Mouse (Mus musculus): Measurements from ENCODE around the gene 9130230L23Rik.

9130230L23Rik gene

GRCm38 (mm10) chr5:66004134-66004925, at the start of gene 9130230L23Rik:
TSS of gene 9130230L23Rik (minus strand) at chr5:66004285.
- no peak for DNase-seq

- DNase-seq, result no peak
These were observed 48.9 kb upstream of the 9130230L23Rik start for GRCm38 (mm10) chr5:66052777-66053548.

GRCm38 (mm10) chr5:66050841-66051240, 46.8 kb upstream of the 9130230L23Rik start:
- DNase-seq, result no peak

- no peak for DNase-seq
These were observed 42.3 kb upstream of the 9130230L23Rik start for GRCm38 (mm10) chr5:66046356-66046755.

GRCm38 (mm10) chr5:66043897-66044296, 39.8 kb upstream of the 9130230L23Rik start:
- DNase-seq, result no peak

- no peak for DNase-seq
These were observed 38.7 kb upstream of the 9130230L23Rik start for GRCm38 (mm10) chr5:66042651-66043340.

- no peak for DNase-seq
These were observed 36.7 kb upstream of the 9130230L23Rik start for GRCm38 (mm10) chr5:66040744-66041279.

GRCm38 (mm10) chr5:66039813-66040212, 35.7 kb upstream of the 9130230L23Rik start:
- DNase-seq, result no peak

GRCm38 (mm10) chr5:66037066-66037465, 33.0 kb upstream of the 9130230L23Rik start:
- no peak for DNase-seq

GRCm38 (mm10) chr5:66036440-66037054, 32.5 kb upstream of the 9130230L23Rik start:
- DNase-seq, result no peak

GRCm38 (mm10) chr5:66034375-66035195, 30.5 kb upstream of the 9130230L23Rik start:
- DNase-seq, result no peak

- DNase-seq, result no peak
These were observed 28.7 kb upstream of the 9130230L23Rik start for GRCm38 (mm10) chr5:66032826-66033225.

GRCm38 (mm10) chr5:66031699-66032098, 27.6 kb upstream of the 9130230L23Rik start:
- DNase-seq, result no peak

- no peak for DNase-seq
These were observed 24.1 kb upstream of the 9130230L23Rik start for GRCm38 (mm10) chr5:66028232-66028631.

GRCm38 (mm10) chr5:66027206-66027605, 23.1 kb upstream of the 9130230L23Rik start:
- no peak for DNase-seq

GRCm38 (mm10) chr5:66026796-66027195, 22.7 kb upstream of the 9130230L23Rik start:
- no peak for DNase-seq

- DNase-seq, result no peak
These were observed 11.4 kb upstream of the 9130230L23Rik start for GRCm38 (mm10) chr5:66015449-66015961.

GRCm38 (mm10) chr5:66014437-66014836, 10.4 kb upstream of the 9130230L23Rik start:
- DNase-seq, result no peak

- no peak for DNase-seq
These were observed 9.9 kb upstream of the 9130230L23Rik start for GRCm38 (mm10) chr5:66013999-66014398.

- DNase-seq, result no peak
These were observed 4.3 kb upstream of the 9130230L23Rik start for GRCm38 (mm10) chr5:66008245-66008967.

All from thymus, postnatal 14 days (tissue).